Mouse (Mus musculus): ENCODE results near the gene Zbtb8os. TPM values are rescaled to one million over a fixed set of nuclear protein-coding genes. Genes with fewer than 3 reads are reported as not detected.

The Zbtb8os gene
- polyA plus RNA-seq, 1 experiment from 2014 or later, result 38.9 TPM

DNA sequence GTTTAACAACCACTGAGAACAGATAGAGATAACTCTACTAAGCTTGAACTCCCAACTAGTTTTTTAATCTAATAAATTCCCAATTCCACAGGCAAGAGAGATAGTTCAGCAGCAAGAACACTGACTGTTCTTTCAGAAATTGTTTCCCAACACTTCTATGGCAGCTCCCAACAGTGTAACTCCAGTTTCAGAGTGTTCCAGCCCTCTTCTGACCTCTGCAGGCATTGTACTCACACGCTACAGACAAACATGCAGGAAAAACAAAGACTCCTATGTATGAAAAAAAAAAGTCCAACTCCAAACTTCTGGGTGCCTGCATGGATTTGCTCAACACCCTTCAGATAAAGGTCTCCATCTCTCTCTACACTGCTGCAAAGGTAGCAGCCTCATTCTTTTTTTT, 2.6 kb upstream of the Zbtb8os start:
- WGBS, result 31% methylated on average over 1 of the region's 1 CpGs
- H3K4me1 ChIP-seq, result peaks cover 24% of the 10 kb centered on the region
- H3K4me3 ChIP-seq, result peak overlapping the region; percentile 95; the same call in 1 of the 2 replicates
- no peak overlapping the region for H3K27ac ChIP-seq
- peaks cover 42% of the 10 kb centered on the region for H3K36me3 ChIP-seq
- H3K27me3 ChIP-seq, result no peaks in the 10 kb centered on the region
- no peak for ATAC-seq (ENCODE audit: insufficient number of reproducible peaks, insufficient read depth, low FRiP score, low TSS enrichment)
- peak overlapping the region; percentile 58 for H3K4me2 ChIP-seq (replicated peaks)
- H3K9ac ChIP-seq, result 0 out of 2 replicates have a peak overlapping the region, but pooled peaks have one; percentile 27
- no peaks in the 10 kb centered on the region for H3K9me3 ChIP-seq

DNA sequence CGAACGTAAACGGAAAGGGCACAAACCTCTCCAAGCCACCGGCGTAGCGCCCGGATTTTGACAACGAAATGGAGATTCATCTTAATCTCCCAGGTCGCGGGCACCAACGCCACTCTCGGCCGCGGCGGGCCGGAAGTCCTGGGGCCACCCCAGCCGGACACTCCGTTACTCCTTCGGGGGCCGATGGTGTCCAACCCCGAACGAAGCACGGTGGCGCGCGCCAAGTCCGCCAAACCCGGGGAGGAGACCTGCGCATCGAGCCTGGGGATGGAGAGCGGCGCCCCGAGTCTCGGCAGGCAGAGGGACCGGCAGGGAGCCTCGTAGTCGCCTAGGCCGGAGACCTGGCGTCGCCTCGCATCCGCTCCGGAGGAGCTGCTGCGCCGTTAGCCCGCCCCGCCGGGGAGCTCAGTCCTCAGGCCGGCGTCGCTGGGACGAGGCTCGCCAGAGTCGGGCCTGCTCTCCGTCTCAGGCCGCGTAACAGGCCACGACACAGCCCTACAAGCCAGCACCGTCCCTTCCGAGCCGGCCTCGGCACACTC, 749 bp upstream of the Zbtb8os start:
- no peaks in the 10 kb centered on the region for H3K9me3 ChIP-seq
- peaks cover 27% of the 10 kb centered on the region for H3K36me3 ChIP-seq
- H3K9ac ChIP-seq, result peak overlapping the region; percentile 97
- H3K27me3 ChIP-seq, result no peaks in the 10 kb centered on the region
- H3K27ac ChIP-seq, result peak overlapping the region; percentile 98
- peak overlapping the region; percentile 58 for H3K4me2 ChIP-seq (replicated peaks)
- ATAC-seq (ENCODE audit: insufficient number of reproducible peaks, insufficient read depth, low FRiP score, low TSS enrichment), result no peak; the same call in 1 of the 2 replicates
- peak overlapping the region; percentile 95 for H3K4me3 ChIP-seq
- peaks cover 24% of the 10 kb centered on the region for H3K4me1 ChIP-seq
- WGBS, result under 1% methylated on average over 62 of the region's 62 CpGs

- peaks cover 16% of the 10 kb centered on the region for H3K36me3 ChIP-seq
- H3K9me3 ChIP-seq, result no peaks in the 10 kb centered on the region
- peak overlapping the region; percentile 95 for H3K4me3 ChIP-seq
- H3K4me2 ChIP-seq (replicated peaks), result peak overlapping the region; percentile 76
- H3K4me1 ChIP-seq, result peaks cover 23% of the 10 kb centered on the region
- no peak for ATAC-seq (ENCODE audit: insufficient number of reproducible peaks, insufficient read depth, low FRiP score, low TSS enrichment)
- peak overlapping the region; percentile 62 for H3K9ac ChIP-seq
- H3K27me3 ChIP-seq, result no peaks in the 10 kb centered on the region
- H3K27ac ChIP-seq, result peak overlapping the region; percentile 98
- WGBS, result 48% methylated on average over 14 of the region's 14 CpGs
Measured at GRCm38 (mm10) chr4:129336291-129336690, 796 bp downstream of the Zbtb8os start.

DNA sequence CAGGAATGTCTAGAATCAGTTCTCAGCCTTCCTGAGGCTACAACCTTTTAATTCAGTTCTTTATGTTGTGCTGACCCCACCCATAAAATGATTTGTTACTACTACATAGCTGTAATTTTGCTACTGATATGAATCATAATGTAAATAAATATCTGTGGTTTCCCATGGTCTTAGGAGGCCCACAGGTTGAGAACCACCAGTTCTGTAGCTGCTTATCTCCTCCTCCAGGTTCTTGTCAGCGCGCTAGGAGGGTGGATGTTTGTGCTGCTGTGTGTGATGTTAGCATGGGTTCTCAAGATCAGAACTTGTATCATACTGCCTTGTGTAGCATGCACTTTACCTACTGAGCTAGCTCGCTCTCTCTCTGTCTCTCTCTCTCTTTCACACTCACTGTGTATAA, 4.2 kb downstream of the Zbtb8os start:
- no peaks in the 10 kb centered on the region for H3K4me1 ChIP-seq
- no peak overlapping the region for H3K4me3 ChIP-seq
- no peak overlapping the region for H3K27ac ChIP-seq
- no peaks in the 10 kb centered on the region for H3K27me3 ChIP-seq
- ATAC-seq (ENCODE audit: insufficient number of reproducible peaks, insufficient read depth, low FRiP score, low TSS enrichment), result no peak
- H3K36me3 ChIP-seq, result peaks cover 23% of the 10 kb centered on the region; the same call in 1 of the 2 replicates
- no peak overlapping the region for H3K9ac ChIP-seq
- no peak overlapping the region for H3K4me2 ChIP-seq (replicated peaks)
- WGBS, result 96% methylated on average over 3 of the region's 3 CpGs
- H3K9me3 ChIP-seq, result no peaks in the 10 kb centered on the region

DNA sequence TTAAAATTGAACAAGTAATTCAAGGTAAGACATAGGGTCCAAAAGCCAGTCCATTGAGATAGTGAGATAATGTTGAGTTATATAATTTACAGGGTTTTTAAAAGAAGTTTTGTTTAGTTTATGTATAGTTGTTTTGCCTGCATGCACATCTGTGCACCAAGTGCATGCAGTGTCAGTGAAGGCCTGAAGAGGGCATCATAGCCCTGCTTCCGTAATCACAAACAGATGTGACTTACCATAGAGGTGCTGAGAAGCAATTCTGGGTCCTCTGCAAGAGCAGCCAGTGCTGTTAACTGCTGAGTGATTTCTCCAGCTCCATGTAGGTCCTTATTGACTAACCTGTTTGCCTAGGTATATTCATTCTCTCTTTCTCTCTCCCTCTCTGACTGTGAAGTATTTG, 6.4 kb downstream of the Zbtb8os start:
- Histone ChIP-seq H3K4me2 (replicated peaks) (no peak overlapping the region), H3K9me3 (no peaks in the 10 kb centered on the region), H3K9ac (no peak overlapping the region), H3K27me3 (no peaks in the 10 kb centered on the region), H3K27ac (no peak overlapping the region), H3K36me3 (peaks cover 39% of the 10 kb centered on the region), H3K4me3 (no peak overlapping the region), H3K4me1 (no peaks in the 10 kb centered on the region)
- WGBS, result 94% methylated on average over 1 of the region's 1 CpGs
- ATAC-seq (ENCODE audit: insufficient number of reproducible peaks, insufficient read depth, low FRiP score, low TSS enrichment), result no peak

- H3K27ac ChIP-seq, result no peak overlapping the region
- no peaks in the 10 kb centered on the region for H3K9me3 ChIP-seq
- H3K4me1 ChIP-seq, result no peaks in the 10 kb centered on the region
- no peaks in the 10 kb centered on the region for H3K27me3 ChIP-seq
- no peak overlapping the region for H3K9ac ChIP-seq
- 88% methylated on average over 2 of the region's 2 CpGs for whole genome bisulfite sequencing
- H3K4me2 ChIP-seq (replicated peaks), result no peak overlapping the region
- peaks cover 39% of the 10 kb centered on the region for H3K36me3 ChIP-seq
- no peak for ATAC-seq (ENCODE audit: insufficient number of reproducible peaks, insufficient read depth, low FRiP score, low TSS enrichment)
- H3K4me3 ChIP-seq, result no peak overlapping the region
Measured at GRCm38 (mm10) chr4:129342705-129343104, 7.2 kb downstream of the Zbtb8os start.

- WGBS, result 81% methylated on average over 15 of the region's 15 CpGs
- no peak for ATAC-seq (ENCODE audit: insufficient number of reproducible peaks, insufficient read depth, low FRiP score, low TSS enrichment)
- Histone ChIP-seq H3K4me2 (replicated peaks) (no peak overlapping the region), H3K36me3 (peaks cover 36% of the 10 kb centered on the region), H3K27me3 (no peaks in the 10 kb centered on the region), H3K9me3 (no peaks in the 10 kb centered on the region), H3K4me3 (no peak overlapping the region), H3K27ac (no peak overlapping the region), H3K9ac (no peak overlapping the region), H3K4me1 (no peaks in the 10 kb centered on the region)
Measured at GRCm38 (mm10) chr4:129346481-129347154, 11.1 kb downstream of the Zbtb8os start.

GRCm38 (mm10) chr4:129350644-129351043, 15.1 kb downstream of the Zbtb8os start:
- Histone ChIP-seq H3K4me3 (no peak overlapping the region), H3K36me3 (peaks cover 10% of the 10 kb centered on the region; the same call in 1 of the 2 replicates), H3K9ac (no peak overlapping the region), H3K4me2 (replicated peaks) (no peak overlapping the region), H3K27me3 (no peaks in the 10 kb centered on the region), H3K27ac (no peak overlapping the region), H3K9me3 (no peaks in the 10 kb centered on the region), H3K4me1 (no peaks in the 10 kb centered on the region)
- 4% methylated on average over 1 of the region's 1 CpGs for WGBS
- no peak for ATAC-seq (ENCODE audit: insufficient number of reproducible peaks, insufficient read depth, low FRiP score, low TSS enrichment)

- no peak overlapping the region for H3K4me3 ChIP-seq
- WGBS, result 73% methylated on average over 6 of the region's 6 CpGs
- no peak for ATAC-seq (ENCODE audit: insufficient number of reproducible peaks, insufficient read depth, low FRiP score, low TSS enrichment)
- no peak overlapping the region for H3K9ac ChIP-seq
- H3K27ac ChIP-seq, result no peak overlapping the region
- H3K36me3 ChIP-seq, result peaks cover 11% of the 10 kb centered on the region
- no peak overlapping the region for H3K4me2 ChIP-seq (replicated peaks)
- no peaks in the 10 kb centered on the region for H3K9me3 ChIP-seq
- no peaks in the 10 kb centered on the region for H3K4me1 ChIP-seq
- H3K27me3 ChIP-seq, result no peaks in the 10 kb centered on the region
Measured at GRCm38 (mm10) chr4:129351111-129351510, 15.6 kb downstream of the Zbtb8os start.

DNA sequence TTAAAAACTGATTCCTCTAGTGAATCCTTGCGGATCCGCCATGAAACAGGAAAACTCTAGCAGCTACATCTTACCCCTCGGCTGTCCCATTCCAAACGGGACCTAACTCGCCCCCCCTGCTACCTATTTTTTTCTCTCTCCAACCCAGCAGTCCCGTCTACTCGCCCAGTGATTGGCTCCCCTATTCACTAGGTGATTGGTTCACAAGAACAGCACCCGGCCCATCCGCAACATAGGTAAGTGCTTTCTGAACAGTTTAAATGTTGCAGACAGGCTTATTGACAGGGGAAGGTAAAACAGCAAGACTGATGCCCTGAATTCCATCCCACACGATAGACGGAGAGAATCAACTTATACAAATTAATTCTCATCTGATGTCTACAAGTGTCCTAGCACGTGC, 17.7 kb downstream of the Zbtb8os start:
- no peak for ATAC-seq (ENCODE audit: insufficient number of reproducible peaks, insufficient read depth, low FRiP score, low TSS enrichment)
- Histone ChIP-seq H3K4me2 (replicated peaks) (no peak overlapping the region), H3K4me3 (no peak overlapping the region), H3K9ac (no peak overlapping the region), H3K9me3 (no peaks in the 10 kb centered on the region), H3K27me3 (no peaks in the 10 kb centered on the region), H3K36me3 (peaks cover 13% of the 10 kb centered on the region; the same call in 1 of the 2 replicates), H3K4me1 (no peaks in the 10 kb centered on the region), H3K27ac (no peak overlapping the region)
- 88% methylated on average over 12 of the region's 12 CpGs for WGBS

- H3K4me1 ChIP-seq, result no peaks in the 10 kb centered on the region
- no peak overlapping the region for H3K27ac ChIP-seq
- 82% methylated on average over 15 of the region's 15 CpGs for WGBS
- no peak for ATAC-seq (ENCODE audit: insufficient number of reproducible peaks, insufficient read depth, low FRiP score, low TSS enrichment)
- H3K4me2 ChIP-seq (replicated peaks), result no peak overlapping the region
- H3K36me3 ChIP-seq, result peaks cover 14% of the 10 kb centered on the region; the same call in 1 of the 2 replicates
- no peak overlapping the region for H3K9ac ChIP-seq
- no peaks in the 10 kb centered on the region for H3K27me3 ChIP-seq
- no peak overlapping the region for H3K4me3 ChIP-seq
- no peaks in the 10 kb centered on the region for H3K9me3 ChIP-seq
Measured at GRCm38 (mm10) chr4:129354236-129354635, 18.7 kb downstream of the Zbtb8os start.

- 90% methylated on average over 15 of the region's 15 CpGs for WGBS
- no peak for ATAC-seq (ENCODE audit: insufficient number of reproducible peaks, insufficient read depth, low FRiP score, low TSS enrichment)
Measured at GRCm38 (mm10) chr4:129357613-129358163, 22.2 kb downstream of the Zbtb8os start.

More at GRCm38 (mm10) chr4:129357613-129358163, 22.2 kb downstream of the Zbtb8os start:
- Histone ChIP-seq H3K9ac (no peak overlapping the region), H3K9me3 (no peaks in the 10 kb centered on the region), H3K4me1 (no peaks in the 10 kb centered on the region), H3K4me2 (replicated peaks) (no peak overlapping the region), H3K36me3 (peaks cover 19% of the 10 kb centered on the region; the same call in 1 of the 2 replicates), H3K27me3 (no peaks in the 10 kb centered on the region), H3K27ac (no peak overlapping the region), H3K4me3 (no peak overlapping the region)
